Mouse (Mus musculus) limb, embryonic 11.5 days (tissue): Measurements from ENCODE around the gene Grm5. TPM values are rescaled to one million over a fixed set of nuclear protein-coding genes. Genes with fewer than 3 reads are reported as not detected.

Experiments
- ATAC-seq: fragments of 200-750 bp; cut with Nextera tagmentation; 2 replicates; pipeline ENCODE4 v1.8.0; 2017; ENCODE audit warnings: low read depth; ENCODE audit not compliant: insufficient number of reproducible peaks, low FRiP score, low TSS enrichment
- DNase-seq: peaks from one replicate; pipeline ENCODE4 v3.0.0-alpha.2; 2015; ENCODE audit warnings: low spot score
- H3K27ac ChIP-seq: fragments of 300-500 bp; sonication (generic); replicated peaks from 2 replicates; pipeline ENCODE4 v1.5.1; 2014; ENCODE audit warnings: low read depth, mild to moderate bottlenecking, low read length
- H3K27me3 ChIP-seq: fragments of 300-500 bp; sonication (generic); 2 replicates; pipeline ENCODE4 v1.6.1; 2014; ENCODE audit warnings: mild to moderate bottlenecking, low read length, mixed read lengths; ENCODE audit not compliant: control insufficient read depth, insufficient read depth
- H3K36me3 ChIP-seq: fragments of 300-500 bp; sonication (generic); 2 replicates; pipeline ENCODE4 v1.6.1; 2014; ENCODE audit warnings: mild to moderate bottlenecking, low read length, moderate library complexity, mixed read lengths; ENCODE audit not compliant: control insufficient read depth, insufficient read depth
- H3K4me1 ChIP-seq: fragments of 300-500 bp; sonication (generic); 2 replicates; pipeline ENCODE4 v1.6.1; 2014; ENCODE audit warnings: low read length, mixed read lengths; ENCODE audit not compliant: control insufficient read depth, insufficient read depth
- H3K4me2 ChIP-seq: fragments of 300-500 bp; sonication (generic); 2 replicates; pipeline ENCODE4 v1.6.1; 2014; ENCODE audit warnings: low read depth, mild to moderate bottlenecking, moderate library complexity; ENCODE audit not compliant: severe bottlenecking
- H3K4me3 ChIP-seq: fragments of 300-500 bp; sonication (generic); 2 replicates; pipeline ENCODE4 v1.5.1; 2014; ENCODE audit warnings: low read depth, low read length
- H3K9ac ChIP-seq: fragments of 300-500 bp; sonication (generic); 2 replicates; pipeline ENCODE4 v1.6.1; 2014; ENCODE audit warnings: mild to moderate bottlenecking, low read length
- H3K9me3 ChIP-seq: fragments of 300-500 bp; sonication (generic); 2 replicates; pipeline ENCODE4 v1.6.1; 2016; ENCODE audit warnings: low read length; ENCODE audit not compliant: control insufficient read depth
- WGBS: fragments of 180-500 bp; shearing (Covaris S2); extraction: QIAGEN DNeasy Blood & Tissue Kit; methylation state at CpG from one replicate; pipeline ENCODE4 v1.1.7; 2014; 5-methylcytosine and 5-hydroxymethylcytosine counted together
- polyA plus RNA-seq: library from polyadenylated mRNA; unstranded; fragments of >200 nt; fragmentation: Nextera tagmentation; extraction: Ambion mirVana; gene quantifications from 2 replicates; pipeline ENCODE4 v1.2.1, GENCODE M21; 2014

Grm5 gene
- polyA plus RNA-seq, 1 experiment from 2014 or later = 0.04 TPM

DNA sequence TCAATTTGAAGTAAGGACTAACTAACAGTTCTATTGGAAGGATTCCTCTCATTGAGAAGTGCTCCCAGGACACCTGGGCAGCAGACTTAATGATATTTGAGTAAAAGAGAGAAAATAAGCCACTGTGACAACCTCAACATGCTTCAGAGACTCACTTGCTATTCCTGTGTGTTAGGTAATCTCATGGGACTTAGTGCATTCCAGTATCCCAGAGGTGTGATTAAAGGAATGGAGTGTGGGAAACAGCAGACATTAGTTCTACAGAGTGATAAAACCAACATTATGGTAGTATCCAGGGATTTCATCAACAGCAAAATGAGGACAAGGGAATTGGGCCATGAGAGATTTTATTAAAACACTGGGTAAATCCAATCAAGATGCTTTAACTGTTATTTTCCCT is 205.0 kb downstream of the Grm5 start:
- no peak for DNase-seq
- Histone ChIP-seq H3K4me2 (no peak overlapping the region), H3K9me3 (no peaks in the 10 kb centered on the region), H3K36me3 (no peaks in the 10 kb centered on the region), H3K4me3 (no peak overlapping the region), H3K9ac (no peak overlapping the region), H3K27me3 (no peaks in the 10 kb centered on the region), H3K4me1 (no peaks in the 10 kb centered on the region), H3K27ac (no peak overlapping the region)
- ATAC-seq = no peak

DNA sequence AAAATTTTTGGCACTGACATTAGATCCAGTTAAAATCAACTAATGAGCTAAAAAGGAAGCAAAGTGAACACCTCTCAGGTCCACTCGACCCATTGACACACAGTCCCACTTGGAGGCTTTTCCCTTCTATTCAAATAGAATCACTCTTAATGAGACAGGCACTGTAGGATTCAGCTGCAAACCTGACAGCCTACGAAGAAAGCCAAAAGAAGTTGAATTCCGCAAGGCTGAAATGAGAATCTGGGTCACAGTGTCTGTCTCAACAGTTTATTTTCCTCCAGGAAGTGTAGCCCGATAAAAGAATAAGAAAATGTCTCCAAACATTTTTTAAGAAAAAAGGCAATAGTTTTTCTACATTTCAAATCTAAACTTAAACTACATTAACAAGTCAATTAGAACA is 209.9 kb downstream of the Grm5 start:
- no peak overlapping the region for H3K9ac ChIP-seq
- DNase-seq (no peak), ATAC-seq (no peak)
- H3K4me3 ChIP-seq = no peak overlapping the region
- no peak overlapping the region for H3K4me2 ChIP-seq
- no peak overlapping the region for H3K27ac ChIP-seq
- no peaks in the 10 kb centered on the region for H3K36me3 ChIP-seq
- no peaks in the 10 kb centered on the region for H3K27me3 ChIP-seq
- H3K9me3 ChIP-seq = no peaks in the 10 kb centered on the region
- H3K4me1 ChIP-seq = no peaks in the 10 kb centered on the region
- WGBS = 84% methylated on average over 4 of the region's 4 CpGs

DNA sequence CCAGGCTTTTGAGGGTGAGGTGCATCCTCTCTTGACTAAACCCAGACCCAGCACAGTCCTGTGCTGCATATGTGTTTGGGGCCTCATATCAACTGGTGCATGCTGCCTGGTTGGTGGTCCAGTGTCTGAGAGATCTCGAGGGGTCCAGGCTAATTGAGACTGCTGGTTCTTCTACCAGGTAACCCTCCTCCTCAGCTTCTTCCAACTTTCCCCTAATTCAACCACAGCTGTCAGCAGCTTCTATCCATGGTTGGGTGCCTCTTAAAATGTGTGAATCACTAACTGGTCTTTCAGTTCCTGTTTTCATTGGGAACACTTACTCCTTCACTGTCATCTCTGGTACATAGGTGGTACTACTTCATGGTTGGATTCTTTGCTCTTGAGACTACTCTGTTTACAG is 240.9 kb downstream of the Grm5 start:
- no peak overlapping the region for H3K9ac ChIP-seq
- H3K9me3 ChIP-seq = no peaks in the 10 kb centered on the region
- no peak overlapping the region for H3K4me3 ChIP-seq
- H3K27me3 ChIP-seq = no peaks in the 10 kb centered on the region
- 75% methylated on average over 1 of the region's 1 CpGs for WGBS
- no peak for DNase-seq
- ATAC-seq = no peak
- H3K36me3 ChIP-seq = no peaks in the 10 kb centered on the region
- no peak overlapping the region for H3K4me2 ChIP-seq
- H3K27ac ChIP-seq = no peak overlapping the region
- no peaks in the 10 kb centered on the region for H3K4me1 ChIP-seq

DNA sequence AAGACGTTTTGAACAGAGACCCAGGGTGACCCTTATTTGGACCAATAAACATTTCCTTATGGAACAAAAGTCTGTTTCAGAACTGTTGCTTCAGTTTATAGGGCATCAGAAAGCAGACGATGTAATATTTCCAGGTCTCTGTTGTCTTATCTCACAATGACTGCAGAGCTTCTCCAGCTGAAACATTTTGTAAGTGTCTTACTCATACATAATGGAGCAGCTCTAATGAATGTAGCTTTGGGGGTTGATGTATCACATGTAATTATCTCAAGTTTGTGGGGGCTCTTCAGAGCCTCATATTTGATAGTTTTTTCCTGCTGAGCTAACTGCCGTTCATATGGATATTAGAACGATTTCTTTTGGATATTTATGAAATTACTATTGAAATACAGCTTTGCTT is 250.7 kb downstream of the Grm5 start:
- 77% methylated on average over 4 of the region's 4 CpGs for WGBS
- Histone ChIP-seq H3K9me3 (no peaks in the 10 kb centered on the region), H3K9ac (no peak overlapping the region), H3K4me2 (no peak overlapping the region), H3K27ac (no peak overlapping the region), H3K4me1 (no peaks in the 10 kb centered on the region), H3K27me3 (no peaks in the 10 kb centered on the region), H3K36me3 (no peaks in the 10 kb centered on the region), H3K4me3 (no peak overlapping the region)
- DNase-seq = no peak
- ATAC-seq = no peak

DNA sequence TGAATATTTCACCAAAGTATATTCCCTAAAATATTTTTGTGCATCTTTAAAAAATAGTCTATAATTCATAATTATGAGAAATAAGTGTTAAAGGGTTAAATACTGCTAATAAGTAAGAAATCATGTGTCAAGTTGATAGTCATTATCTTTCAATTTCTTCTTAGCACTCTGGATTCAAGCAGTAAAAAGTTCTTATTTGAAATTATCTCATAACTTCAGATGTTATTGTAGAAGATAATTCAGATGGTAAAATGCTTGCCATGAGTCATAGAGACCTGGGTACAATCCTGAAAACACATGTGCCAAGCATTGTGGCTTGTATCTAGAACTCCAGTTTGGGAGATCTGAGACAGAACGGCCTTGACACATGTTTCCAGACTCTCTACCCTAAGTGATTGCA is 254.6 kb downstream of the Grm5 start:
- H3K9me3 ChIP-seq = no peaks in the 10 kb centered on the region
- ATAC-seq (no peak), DNase-seq (no peak)
- H3K36me3 ChIP-seq = no peaks in the 10 kb centered on the region
- no peak overlapping the region for H3K4me3 ChIP-seq
- no peaks in the 10 kb centered on the region for H3K4me1 ChIP-seq
- H3K27ac ChIP-seq = no peak overlapping the region
- no peaks in the 10 kb centered on the region for H3K27me3 ChIP-seq
- H3K9ac ChIP-seq = no peak overlapping the region
- 70% methylated on average over 1 of the region's 1 CpGs for WGBS
- H3K4me2 ChIP-seq = no peak overlapping the region

DNA sequence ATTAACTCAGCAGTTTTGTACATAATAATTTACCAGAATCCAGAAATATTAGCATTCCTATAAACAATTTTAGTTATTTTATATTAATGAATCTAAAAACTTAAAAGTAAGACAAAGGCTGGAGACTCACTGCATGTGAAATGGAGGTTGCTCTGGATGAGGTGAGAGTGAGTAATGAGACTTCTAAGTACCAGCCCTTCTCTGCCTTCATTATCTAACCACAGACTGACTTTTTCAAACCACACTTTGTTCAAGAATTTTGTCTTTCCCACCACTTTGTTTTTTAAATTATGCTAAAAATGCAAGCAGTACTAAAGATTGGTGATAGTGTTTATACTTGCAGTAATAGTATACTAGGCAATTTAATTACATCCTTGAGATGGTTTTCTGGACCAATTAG is 259.5 kb downstream of the Grm5 start:
- H3K4me3 ChIP-seq = no peak overlapping the region
- no peak overlapping the region for H3K4me2 ChIP-seq
- no peaks in the 10 kb centered on the region for H3K4me1 ChIP-seq
- no peak for DNase-seq
- H3K27ac ChIP-seq = no peak overlapping the region
- no peaks in the 10 kb centered on the region for H3K36me3 ChIP-seq
- no peaks in the 10 kb centered on the region for H3K27me3 ChIP-seq
- H3K9me3 ChIP-seq = no peaks in the 10 kb centered on the region
- ATAC-seq = no peak
- H3K9ac ChIP-seq = no peak overlapping the region

DNA sequence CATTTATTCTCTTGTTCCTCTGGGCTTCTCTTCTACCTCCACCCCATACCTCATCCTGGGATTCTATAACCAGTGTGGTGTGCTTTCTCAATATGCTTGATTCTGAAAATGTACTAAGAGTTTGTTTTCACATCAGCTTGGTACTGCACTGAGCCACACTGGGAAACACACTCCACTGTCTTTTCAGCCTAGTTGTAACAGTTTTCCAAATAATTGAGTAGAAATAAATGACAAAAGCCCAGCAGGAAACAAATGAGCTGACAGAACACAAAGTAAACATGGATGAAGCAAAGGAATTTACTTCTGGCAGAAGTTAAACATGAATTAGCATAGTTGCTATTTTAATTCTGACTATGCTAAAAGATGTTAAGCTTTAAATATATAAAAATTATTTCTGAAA is 262.1 kb downstream of the Grm5 start:
- no peaks in the 10 kb centered on the region for H3K36me3 ChIP-seq
- ATAC-seq = no peak
- no peaks in the 10 kb centered on the region for H3K9me3 ChIP-seq
- H3K27ac ChIP-seq = no peak overlapping the region
- no peak for DNase-seq
- no peak overlapping the region for H3K9ac ChIP-seq
- no peaks in the 10 kb centered on the region for H3K27me3 ChIP-seq
- no peak overlapping the region for H3K4me3 ChIP-seq
- no peak overlapping the region for H3K4me2 ChIP-seq
- H3K4me1 ChIP-seq = no peaks in the 10 kb centered on the region

DNA sequence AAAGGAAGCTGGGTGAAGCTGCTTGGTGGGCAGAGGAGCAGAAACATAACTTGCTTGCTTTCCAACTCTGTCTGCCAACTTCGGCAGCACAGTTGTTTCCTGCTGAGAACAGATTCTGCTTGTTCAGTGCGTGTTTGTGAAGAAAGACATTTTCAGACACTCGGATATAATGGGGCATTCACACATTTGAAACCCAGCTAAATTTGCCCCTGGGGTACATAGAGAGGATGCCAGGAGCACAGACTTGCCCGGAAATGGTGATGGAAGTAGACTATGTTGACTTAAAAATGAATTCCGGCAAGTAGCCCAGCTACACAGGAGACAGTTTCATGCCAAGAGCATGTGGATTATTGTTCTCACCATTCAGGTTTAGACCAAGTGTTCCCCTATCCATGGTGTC is 342.0 kb downstream of the Grm5 start:
- WGBS = 70% methylated on average over 5 of the region's 5 CpGs
- DNase-seq = no peak
- H3K36me3 ChIP-seq = no peaks in the 10 kb centered on the region
- ATAC-seq = no peak
- H3K27ac ChIP-seq = no peak overlapping the region
- no peak overlapping the region for H3K4me2 ChIP-seq
- no peaks in the 10 kb centered on the region for H3K4me1 ChIP-seq
- no peak overlapping the region for H3K9ac ChIP-seq
- no peak overlapping the region for H3K4me3 ChIP-seq
- H3K9me3 ChIP-seq = no peaks in the 10 kb centered on the region
- H3K27me3 ChIP-seq = no peaks in the 10 kb centered on the region

DNA sequence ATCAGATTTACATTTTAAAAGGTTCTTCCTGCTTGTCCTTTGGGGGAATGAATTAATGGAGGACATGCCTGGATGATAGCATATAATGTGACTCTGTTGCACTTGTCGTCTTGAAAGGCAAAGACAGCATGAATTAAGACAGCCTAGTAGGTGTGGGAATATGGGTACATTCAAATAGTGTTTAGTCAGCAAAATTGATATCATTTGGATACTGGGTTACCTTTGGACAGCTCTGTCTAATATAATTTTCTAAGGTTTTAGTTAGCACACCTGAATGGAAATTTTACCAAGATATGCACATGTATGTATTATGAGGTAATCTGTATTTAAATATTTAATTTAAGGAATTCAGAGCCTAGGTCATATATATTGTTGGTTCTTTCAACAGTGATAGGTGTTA is 353.4 kb downstream of the Grm5 start:
- Histone ChIP-seq H3K9me3 (no peaks in the 10 kb centered on the region), H3K36me3 (no peaks in the 10 kb centered on the region), H3K4me1 (no peaks in the 10 kb centered on the region), H3K27ac (no peak overlapping the region), H3K27me3 (no peaks in the 10 kb centered on the region), H3K9ac (no peak overlapping the region), H3K4me2 (no peak overlapping the region), H3K4me3 (no peak overlapping the region)
- ATAC-seq = no peak
- WGBS = 78% methylated on average over 1 of the region's 1 CpGs
- DNase-seq = no peak
